Mouse (Mus musculus): ENCODE results near the gene Kif17.

DNA sequence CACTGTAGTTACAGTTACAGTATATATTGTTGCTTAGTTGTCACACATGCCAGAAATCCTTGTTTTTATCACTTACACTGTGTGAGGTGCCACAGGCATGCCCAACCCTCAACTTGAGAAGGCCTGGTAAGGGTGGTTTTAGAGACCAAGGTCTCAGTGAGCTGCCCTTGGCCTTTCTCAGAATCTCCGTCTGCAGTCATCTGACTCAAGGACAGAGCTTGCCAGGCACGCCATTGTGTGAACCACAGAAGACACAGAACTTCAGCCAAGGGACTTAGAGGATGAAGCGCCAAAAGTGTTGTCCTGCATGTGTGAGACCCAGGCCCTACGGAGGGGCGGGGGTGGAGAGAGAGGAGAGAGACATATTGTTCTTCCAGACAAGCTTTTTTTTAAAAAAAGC lies 40.1 kb upstream of the Kif17 start:
- no peak for TF ChIP-seq CTCF (IDR thresholded peaks at IDR 0.05; ENCODE audit: low read depth, low read length)
- TF ChIP-seq POLR2AphosphoS5 (IDR thresholded peaks at IDR 0.05; ENCODE audit: insufficient replicate concordance, low read depth, low read length): no peak
- no peak for TF ChIP-seq GATA1 (IDR thresholded peaks at IDR 0.05; ENCODE audit: borderline replicate concordance, low read length)
